Mouse (Mus musculus): ENCODE measurements around the gene Cd276.
"Not testable (repeated sequence)": the region's sequence is repeated elsewhere in the genome, so short reads cannot be mapped to it uniquely, and the experiment has no call there.

The Cd276 gene

DNA sequence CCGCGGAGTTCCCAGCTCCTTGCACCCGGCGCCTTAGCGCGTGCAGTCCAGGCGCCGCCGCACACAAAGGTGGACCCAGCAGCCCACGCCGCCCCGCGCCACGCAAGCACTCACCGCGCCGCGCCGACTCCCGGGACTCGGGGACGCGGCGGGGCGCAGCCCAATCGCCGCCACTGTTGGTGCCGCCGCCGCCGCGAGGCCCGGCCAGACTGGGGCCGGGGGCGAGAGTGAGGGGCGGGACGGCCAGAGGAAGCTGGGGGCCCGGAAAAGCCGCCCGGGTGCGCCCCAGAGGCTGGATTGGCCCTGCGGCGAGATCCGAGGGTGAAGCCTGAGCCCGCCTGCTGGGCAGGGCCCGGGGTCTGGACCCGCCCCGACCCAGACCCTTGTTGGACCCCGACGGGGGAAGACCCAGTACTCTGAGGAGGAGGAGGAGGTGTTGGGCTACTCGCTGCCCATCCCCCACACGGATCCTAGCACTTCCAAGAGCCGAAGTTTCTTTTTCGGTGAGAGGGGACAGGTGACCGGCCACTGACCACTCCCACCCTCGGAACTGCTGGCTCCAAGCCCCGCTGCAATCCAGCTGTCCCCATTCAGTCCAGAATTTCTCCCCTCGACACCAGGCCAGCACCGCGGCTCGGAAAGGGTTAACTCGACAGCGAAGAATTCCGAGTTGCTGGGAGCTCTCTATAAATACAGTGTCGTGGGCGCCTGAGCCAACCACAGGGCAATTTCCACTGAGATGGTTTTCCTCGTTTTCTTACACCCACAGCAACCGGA, at the start of gene Cd276:
Gene Cd276 (minus strand): TSS at position 530 of the 777 bp plus-strand sequence.
- DNase-seq (ENCODE audit: low read depth, low spot score) = no peak

DNA sequence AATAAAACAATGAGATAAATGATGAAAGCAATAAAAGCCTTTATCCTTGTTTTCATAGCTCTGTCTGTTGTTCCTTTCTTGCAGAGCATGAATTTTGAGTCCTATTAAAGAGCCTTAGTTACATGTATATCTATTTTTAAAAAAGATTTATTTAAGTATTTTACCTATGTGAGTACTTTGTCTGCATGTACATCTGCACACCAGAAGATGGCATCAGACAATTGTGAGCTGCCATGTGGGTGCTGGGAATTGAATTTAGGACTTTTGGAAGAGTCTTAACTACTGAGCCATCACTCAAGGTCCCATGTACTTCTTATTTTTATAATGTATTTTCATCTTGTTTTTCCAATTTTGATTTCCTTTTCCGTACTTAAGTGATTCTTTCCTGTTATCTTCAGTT, 40.1 kb upstream of the Cd276 start:
- no peak for DNase-seq (ENCODE audit: low read depth, low spot score)

DNA sequence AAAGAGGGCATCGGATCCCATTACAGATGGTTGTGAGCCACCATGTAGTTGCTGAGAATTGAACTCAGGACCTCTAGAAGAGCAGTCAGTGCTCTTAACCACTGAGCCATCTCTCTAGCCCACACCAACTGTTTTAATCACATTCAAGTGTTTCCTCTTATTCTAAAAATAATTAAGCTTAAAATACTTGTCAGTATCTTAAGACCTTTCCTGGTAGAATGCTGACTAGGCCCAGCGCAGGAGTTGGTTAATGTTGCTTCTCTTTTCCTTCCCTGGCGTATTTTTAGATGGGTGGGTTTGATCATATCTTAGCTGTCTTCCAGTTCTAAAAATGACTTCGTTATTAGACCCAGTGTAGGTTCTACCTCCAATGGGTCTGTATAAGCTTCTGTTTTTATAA, 33.4 kb upstream of the Cd276 start:
- no peak for DNase-seq (ENCODE audit: low read depth, low spot score)

DNA sequence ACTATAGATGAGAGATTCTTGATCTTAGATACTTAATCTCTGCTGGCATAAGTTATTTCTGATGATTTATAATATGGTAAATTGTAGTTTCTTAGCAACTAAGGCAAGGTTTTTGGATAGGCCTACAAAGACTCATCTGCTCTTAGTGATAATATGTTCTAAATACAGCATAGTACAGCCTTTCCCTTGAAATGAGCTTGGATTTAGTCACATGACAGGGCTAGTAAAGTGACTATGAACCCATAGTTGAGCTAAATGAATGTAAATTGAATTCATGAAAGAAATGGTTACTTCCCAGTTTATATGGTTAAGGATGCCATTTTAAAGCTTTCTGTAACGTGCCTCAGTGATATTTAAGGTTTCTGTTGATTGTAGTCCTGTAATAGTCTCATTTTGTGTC, 29.1 kb upstream of the Cd276 start:
- DNase-seq (ENCODE audit: low read depth, low spot score) = no peak

DNA sequence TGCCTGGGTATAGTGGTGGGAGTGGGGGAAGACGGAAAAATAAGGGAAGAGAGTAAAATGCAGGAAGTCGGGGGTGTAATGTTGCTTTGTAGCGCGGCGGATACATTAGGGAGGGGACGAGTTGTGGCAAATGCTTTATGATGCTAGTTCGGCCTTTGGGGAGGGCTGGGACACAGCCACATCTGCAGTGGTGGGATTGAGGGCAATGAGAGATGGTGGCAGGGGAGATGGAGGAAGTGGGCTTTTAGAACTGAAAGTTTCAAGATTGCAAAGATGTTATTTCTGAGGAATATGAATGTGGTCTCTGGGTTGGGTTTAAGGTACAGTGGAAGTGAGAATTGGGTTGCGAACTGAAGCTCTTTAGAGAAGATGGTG, 28.0 kb upstream of the Cd276 start:
- DNase-seq (ENCODE audit: low read depth, low spot score) = no peak

DNA sequence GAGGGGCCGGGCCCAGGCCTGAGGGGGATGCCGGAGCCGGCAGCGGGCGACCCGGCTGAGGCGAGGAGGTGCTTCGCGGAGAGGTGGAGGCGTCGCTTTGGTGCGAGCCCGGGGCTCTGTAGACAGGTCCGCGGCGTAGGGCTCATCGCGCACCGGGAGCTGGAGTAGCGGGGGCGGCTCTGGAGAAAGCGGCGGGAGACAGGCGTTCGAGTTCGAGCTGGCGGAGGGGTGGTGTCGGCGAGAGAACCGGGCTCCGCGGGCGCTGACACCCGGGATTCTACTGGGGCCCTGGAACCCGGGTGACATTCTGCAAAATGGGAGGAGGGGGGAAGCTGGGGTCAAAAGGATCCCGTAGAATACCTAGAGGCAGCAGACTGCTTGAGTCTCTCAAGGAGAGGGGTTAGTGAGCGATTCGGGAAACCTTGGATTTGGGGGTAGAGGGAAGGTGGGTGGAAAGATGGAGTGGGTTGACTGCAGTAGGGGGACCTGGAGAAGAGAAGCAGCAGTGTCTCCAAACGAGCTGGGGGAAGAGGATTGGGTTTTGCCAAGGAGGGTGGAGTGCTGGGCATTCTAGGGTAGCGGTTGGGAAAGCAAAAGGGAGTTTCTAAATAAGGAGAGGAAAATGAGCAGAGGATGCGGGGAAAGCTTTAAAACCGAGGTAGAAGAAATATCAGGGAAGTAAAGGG, 27.5 kb upstream of the Cd276 start:
- DNase-seq (ENCODE audit: low read depth, low spot score) = no peak

DNA sequence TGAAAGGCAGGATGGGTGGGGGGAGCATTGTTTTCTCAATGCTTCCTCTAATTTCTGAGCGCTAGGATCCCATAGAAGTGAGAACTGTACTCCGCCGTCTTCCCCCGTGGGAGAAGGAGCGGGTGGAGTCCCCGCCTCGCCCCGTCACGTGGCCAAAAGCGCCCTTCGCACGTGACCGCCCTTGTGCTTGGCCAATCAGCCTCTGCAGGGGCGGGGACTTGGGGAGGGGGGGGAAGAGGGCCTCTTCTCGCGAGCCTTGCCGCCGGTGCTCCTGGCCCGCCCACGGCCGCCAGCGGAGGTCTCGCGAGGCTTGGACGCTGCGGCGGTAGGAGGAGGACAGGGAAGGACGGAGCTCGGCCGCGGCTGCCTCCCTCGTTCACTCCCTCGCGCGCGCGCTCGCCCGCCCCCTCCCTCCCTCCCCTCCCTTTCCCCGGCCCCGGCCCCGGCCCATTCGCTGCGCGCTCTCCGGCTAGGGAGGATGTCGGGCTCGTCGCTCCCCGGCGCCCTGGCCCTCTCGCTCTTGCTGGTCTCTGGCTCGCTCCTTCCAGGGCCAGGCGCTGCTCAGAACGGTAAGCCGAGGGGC, 26.8 kb upstream of the Cd276 start, which contains the start of gene Nptn:
Gene Nptn (plus strand): TSS at position 283 of the 583 bp plus-strand sequence.
- peak; percentile 97 for DNase-seq (ENCODE audit: low read depth, low spot score)

DNA sequence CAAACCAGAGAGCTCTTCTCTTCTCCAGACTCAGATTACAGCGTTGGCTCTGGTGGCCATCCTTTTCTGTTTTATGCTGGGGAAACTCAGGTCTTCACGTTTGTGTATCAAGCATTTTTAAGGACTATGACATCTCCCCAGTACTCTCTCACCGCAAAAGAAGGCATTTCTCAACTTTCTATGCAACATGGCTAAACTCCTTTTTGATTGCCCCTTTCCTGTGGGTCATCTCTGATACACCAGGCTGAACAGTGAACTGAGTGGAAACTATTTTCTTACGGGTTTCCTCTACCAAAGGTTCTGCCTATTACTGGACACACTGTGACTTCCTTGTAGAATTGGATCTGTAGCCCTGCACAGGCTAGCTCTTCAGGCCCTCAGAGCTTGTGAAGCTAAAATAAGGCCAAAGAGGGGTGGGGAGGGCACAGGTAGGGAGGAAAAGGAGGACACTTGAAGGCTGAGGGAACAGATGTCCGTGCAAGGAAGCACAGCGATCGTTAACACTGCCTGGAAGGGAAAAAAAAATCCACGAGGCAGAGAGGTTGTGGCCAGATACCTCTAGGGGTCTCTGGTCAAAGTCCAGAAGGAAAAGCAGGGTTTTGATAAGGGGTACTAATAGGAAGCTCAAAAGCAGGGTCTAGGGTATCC, 26.2 kb upstream of the Cd276 start:
- DNase-seq (ENCODE audit: low read depth, low spot score) = no peak

DNA sequence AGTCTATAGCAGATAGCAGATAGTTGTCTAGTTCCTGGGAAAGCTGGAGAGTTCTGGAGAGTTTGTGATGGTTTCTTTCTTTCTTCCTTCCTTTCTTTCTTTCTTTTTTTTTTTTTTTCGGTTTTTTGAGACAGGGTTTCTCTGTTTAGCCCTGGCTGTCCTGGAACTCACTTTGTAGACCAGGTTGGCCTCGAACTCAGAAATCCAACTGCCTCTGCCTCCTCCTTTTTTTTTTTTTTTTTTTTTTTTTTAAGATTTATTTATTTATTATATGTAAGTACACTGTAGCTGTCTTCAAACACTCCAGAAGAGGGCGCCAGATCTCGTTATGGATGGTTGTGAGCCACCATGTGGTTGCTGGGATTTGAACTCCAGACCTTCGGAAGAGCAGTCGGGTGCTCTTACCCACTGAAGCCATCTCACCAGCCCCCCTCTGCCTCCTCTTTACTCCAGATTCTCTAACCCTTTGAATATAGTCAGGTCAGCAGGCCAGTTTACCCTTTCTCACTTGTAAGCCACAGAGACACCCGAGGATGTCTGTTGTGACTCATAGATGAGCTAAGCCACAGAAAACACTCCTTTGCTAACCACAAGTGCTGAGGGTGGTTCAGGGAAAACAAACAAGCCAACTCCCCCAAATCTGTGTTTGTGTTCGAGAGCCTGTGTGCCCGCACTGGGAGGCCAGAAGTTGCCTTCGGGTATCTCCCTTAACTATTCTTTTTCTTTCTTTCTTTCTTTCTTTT, 25.4 kb upstream of the Cd276 start:
- not testable (repeated sequence) for DNase-seq (ENCODE audit: low read depth, low spot score)

DNA sequence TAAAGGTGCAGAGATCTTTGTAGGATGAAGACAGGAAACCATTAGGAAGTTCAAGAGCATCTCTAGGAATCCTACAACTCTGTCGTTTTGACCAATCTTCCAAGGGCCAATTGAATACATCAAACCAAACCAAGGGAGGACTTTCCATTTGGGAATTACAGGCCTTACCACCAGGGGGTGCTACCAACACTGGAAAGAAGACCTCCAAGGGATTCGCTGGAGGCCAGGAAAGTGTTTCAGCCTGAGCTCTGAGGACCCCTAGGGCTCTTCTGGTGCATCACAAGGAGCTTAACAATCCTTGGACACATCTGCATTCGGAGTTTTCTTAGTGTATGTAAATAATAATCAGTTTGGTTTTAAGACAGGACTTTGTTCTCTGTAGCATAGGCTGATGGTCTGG, 23.4 kb upstream of the Cd276 start:
- peak; percentile 82 for DNase-seq (ENCODE audit: low read depth, low spot score)

DNA sequence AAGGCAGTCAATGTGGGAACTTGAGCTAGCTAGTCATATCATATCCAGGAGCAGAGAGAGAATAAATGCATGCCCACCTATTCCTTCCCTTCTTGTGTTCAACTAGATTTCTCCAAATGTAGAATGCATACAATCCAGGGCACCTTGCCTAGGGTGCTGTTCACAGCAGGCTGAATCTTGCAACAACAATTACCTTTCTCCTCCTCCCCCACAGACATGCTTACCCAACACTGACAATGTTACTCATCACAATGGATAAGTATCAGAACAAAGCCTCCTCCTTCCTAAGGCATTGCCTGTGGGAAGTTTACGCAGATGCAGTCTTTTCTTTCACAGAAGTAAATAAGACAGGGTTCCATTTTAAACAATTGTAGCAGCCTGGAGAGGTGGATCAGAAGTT, 15.8 kb upstream of the Cd276 start:
- DNase-seq (ENCODE audit: low read depth, low spot score) = no peak

DNA sequence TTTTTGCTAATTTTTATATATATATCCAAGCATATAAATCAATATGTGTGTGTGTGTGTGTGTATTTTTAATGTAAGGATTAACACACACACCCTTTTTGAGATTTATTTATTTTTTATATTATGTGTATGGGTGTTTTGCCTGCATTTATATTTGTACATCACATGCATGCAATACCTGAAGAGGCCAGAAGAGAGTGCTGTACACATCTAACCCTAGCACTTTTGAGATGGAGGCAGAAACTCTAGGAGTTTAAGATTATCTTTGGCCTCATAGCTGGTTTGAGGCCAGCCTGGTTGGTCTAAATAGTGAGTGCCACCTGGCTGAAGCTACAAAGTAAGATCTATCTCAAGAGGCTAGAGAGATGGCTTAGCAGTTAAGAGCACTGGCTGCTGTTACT, 12.4 kb upstream of the Cd276 start:
- no peak for DNase-seq (ENCODE audit: low read depth, low spot score)

DNA sequence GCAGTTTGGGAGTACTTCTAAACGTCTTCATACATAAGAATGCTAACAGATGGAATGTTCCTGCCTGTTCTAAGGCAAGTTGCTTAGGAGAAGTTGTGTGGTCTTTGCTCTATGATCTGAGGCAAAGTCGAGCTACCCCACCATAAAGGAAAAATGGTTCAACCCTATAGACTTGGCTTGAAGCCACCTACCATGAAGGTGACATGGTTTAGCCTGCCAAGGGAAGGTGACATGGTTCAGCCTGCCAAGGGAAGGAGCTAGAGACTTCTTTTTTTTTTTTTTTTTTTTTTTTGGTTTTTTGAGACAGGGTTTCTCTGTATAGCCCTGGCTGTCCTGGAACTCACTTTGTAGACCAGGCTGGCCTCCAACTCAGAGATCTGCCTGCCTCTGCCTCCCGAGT, 10.7 kb upstream of the Cd276 start:
- DNase-seq (ENCODE audit: low read depth, low spot score) = not testable (repeated sequence)

DNA sequence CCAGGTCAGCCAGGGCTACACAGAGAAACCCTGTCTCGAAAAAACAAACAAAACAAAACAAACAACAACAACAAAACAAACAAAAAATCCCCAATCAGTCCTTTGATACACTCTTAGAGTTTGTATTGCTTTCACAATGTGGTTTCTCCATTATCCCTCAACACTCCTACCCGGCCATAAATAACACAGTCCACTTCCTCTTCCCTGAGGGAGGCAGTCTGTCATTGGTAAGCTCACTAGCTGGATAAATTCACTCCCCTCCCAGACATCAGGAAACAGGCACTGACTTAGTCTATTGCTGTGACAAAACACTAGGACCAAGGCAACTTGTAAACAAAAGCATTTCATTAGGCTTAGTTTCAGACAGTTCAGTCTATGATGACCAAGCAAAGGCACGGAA, 5.0 kb upstream of the Cd276 start:
- DNase-seq (ENCODE audit: low read depth, low spot score) = no peak

DNA sequence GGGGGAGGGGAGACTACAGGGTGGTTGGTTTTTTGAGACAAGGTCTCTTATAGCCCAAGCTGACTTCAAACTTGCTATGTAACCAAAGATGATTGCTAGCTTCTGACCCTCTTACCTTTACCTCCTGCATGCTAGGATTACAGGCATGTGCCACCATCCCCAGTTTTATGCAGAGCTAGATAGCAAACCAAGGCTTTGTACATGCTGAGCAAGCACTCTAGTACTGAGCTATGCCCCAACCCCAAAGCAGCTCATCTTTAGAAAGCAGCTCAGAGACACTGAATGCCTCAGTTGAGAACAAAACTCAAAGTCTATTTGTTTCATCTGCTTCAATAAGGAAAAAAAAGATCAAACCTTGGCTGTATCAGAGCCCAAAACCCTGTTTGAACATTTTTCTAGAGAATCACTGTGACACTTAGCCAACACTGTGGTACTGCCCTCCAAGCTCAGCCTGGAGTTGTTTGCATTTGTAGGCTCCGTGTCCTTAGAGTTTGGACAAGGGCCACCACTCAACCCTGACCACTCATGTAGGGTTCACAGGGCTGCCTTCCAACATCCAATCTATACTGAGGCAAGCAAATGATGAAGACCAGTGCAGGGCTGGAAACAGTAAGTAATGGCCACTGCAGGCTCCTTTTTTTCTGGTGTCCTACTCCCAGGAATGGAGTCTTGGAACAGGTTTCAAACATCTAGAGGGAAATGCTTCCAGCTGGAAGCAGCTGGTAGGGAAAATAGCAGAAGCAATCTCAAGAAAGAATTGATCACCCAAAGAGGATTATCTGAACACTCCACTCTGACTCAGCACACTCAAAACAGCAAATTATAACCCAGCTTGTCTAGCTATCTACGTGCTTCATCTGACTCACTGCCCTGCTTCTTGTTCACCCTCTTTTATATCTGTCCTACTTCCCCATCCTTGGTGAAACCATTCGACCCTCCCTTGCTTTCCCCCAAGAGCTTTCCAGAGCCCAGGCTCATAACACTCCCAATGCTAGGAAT, 2.5 kb upstream of the Cd276 start:
- DNase-seq (ENCODE audit: low read depth, low spot score) = no peak

DNA sequence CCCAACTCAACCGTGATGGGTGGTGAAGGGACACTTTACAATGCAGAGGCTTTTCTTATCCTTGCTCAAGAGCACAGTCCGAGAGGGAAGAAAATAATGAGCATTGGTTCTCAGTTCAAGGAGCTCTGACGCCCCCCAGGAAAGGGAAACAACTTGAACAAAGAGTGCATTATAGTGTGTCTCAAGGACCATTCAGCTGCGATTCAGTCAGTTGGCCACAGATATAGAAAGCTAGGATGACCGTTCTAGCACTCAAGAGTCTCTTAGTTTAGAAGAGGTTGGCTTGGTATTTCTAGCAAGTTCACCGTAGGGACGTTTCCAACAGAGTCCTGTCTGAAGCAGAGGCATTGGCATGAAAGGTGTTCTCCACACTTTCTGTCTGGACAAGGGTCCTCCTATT, 1.4 kb upstream of the Cd276 start:
- no peak for DNase-seq (ENCODE audit: low read depth, low spot score)

DNA sequence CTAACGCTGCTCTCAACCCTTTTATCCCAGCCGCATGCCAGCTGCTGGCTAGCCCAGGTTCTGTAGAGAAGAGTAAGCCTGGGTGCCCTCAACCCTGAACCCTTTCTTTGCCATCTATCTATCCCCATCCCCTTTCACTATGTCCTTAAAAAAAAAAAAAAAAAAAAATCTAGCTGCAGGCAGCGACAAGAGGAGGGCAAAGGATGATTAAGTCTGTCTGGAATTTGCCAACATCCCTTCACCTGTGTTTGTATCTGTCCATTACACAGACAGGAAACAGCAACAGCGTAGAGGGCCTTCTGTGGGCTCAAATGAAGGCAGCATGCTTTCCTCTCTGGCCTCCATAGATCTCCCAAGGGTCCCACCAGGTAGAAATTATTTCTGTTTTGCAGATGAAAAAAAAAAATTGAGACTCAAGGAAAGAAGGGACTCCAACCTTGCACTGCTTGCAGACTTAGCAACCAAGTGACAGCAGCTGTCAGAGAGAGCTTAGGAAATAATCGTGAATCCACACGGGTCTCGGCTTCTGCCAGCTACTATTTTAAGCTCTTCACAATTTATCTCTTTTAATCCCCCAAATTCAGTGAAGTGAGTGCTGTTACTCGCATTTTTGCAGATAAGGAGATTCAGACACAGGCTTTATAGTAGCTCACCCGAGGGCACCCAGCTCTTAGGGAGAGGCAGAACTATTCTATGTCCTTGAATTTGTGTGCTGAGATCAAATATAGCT, 613 bp upstream of the Cd276 start:
- no peak for DNase-seq (ENCODE audit: low read depth, low spot score)

DNA sequence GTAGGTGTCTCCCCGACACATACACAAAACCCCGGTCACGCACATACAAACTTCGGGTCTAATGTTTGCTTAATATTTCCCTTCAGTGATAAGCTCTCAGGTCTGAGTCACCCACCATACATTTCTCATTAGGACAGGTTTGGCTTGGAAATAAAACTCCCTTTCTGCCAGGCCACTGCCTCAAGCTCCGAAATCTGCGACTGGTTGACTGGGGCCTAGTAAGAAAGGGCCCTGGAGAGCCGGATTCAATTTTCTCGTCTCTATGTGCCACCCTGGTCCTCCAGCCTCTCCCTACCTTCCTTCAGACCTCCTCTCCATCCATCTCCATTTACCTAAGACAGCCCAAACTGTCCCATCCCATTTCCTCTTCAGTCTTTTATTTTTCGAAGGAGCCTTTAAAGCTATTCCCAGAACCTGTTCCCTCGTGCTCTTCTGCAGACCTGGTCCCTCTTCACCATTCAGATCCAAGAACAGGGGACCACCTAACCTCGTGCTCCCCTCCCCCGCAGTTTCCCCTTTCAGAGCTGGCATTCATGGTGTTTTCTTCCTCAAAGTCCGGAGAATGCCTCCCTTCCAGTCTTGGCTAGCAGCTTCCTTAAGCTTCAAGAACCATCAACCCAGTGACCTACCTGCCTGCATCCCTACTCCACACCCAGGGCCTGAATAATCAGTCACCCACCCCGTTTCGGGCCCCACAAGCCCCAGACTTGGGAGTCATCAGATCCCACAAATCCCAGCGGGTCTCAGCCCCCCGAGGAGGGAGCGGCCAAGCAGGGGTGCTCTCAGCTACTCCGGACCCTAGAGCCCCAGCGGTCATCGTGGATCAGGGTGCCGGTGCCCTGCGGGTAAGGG, 955 bp downstream of the Cd276 start:
- no peak for DNase-seq (ENCODE audit: low read depth, low spot score)

DNA sequence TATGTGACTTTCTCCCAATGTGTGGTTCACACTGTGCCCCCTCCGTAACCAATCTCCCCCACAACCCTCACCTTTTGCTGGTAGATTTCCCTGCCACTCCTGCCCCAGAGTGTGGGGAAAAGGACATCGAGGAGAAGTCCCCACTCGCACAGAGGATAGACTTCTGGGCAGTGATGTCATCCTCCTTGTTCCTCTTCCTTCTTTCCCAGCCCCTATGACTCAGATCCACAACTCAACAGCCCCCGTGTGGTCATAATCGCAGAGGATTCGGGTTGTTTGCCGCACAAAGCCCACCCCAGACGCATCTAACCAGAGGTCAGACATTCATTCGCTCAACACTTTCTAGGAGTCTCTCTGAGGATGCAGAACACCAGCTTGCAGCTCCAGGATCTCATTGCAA, 3.2 kb downstream of the Cd276 start:
- no peak for DNase-seq (ENCODE audit: low read depth, low spot score)

Measured in retina, postnatal 7 days (tissue).